Mouse (Mus musculus) limb, embryonic 11.5 days (tissue): ENCODE data around the gene Cacnb4. TPM values are rescaled to one million over a fixed set of nuclear protein-coding genes. Genes with fewer than 3 reads are reported as not detected.

Experiments
- ATAC-seq: fragments of 200-750 bp; cut with Nextera tagmentation; 2 replicates; pipeline ENCODE4 v1.8.0; 2017; ENCODE audit warnings: low read depth; ENCODE audit not compliant: insufficient number of reproducible peaks, low FRiP score, low TSS enrichment
- DNase-seq: peaks from one replicate; pipeline ENCODE4 v3.0.0-alpha.2; 2015; ENCODE audit warnings: low spot score
- H3K27ac ChIP-seq: fragments of 300-500 bp; sonication (generic); replicated peaks from 2 replicates; pipeline ENCODE4 v1.5.1; 2014; ENCODE audit warnings: low read depth, mild to moderate bottlenecking, low read length
- H3K27me3 ChIP-seq: fragments of 300-500 bp; sonication (generic); 2 replicates; pipeline ENCODE4 v1.6.1; 2014; ENCODE audit warnings: mild to moderate bottlenecking, low read length, mixed read lengths; ENCODE audit not compliant: control insufficient read depth, insufficient read depth
- H3K36me3 ChIP-seq: fragments of 300-500 bp; sonication (generic); 2 replicates; pipeline ENCODE4 v1.6.1; 2014; ENCODE audit warnings: mild to moderate bottlenecking, low read length, moderate library complexity, mixed read lengths; ENCODE audit not compliant: control insufficient read depth, insufficient read depth
- H3K4me1 ChIP-seq: fragments of 300-500 bp; sonication (generic); 2 replicates; pipeline ENCODE4 v1.6.1; 2014; ENCODE audit warnings: low read length, mixed read lengths; ENCODE audit not compliant: control insufficient read depth, insufficient read depth
- H3K4me2 ChIP-seq: fragments of 300-500 bp; sonication (generic); 2 replicates; pipeline ENCODE4 v1.6.1; 2014; ENCODE audit warnings: low read depth, mild to moderate bottlenecking, moderate library complexity; ENCODE audit not compliant: severe bottlenecking
- H3K4me3 ChIP-seq: fragments of 300-500 bp; sonication (generic); 2 replicates; pipeline ENCODE4 v1.5.1; 2014; ENCODE audit warnings: low read depth, low read length
- H3K9ac ChIP-seq: fragments of 300-500 bp; sonication (generic); 2 replicates; pipeline ENCODE4 v1.6.1; 2014; ENCODE audit warnings: mild to moderate bottlenecking, low read length
- H3K9me3 ChIP-seq: fragments of 300-500 bp; sonication (generic); 2 replicates; pipeline ENCODE4 v1.6.1; 2016; ENCODE audit warnings: low read length; ENCODE audit not compliant: control insufficient read depth
- WGBS: fragments of 180-500 bp; shearing (Covaris S2); extraction: QIAGEN DNeasy Blood & Tissue Kit; methylation state at CpG from one replicate; pipeline ENCODE4 v1.1.7; 2014; 5-methylcytosine and 5-hydroxymethylcytosine counted together
- polyA plus RNA-seq: library from polyadenylated mRNA; unstranded; fragments of >200 nt; fragmentation: Nextera tagmentation; extraction: Ambion mirVana; gene quantifications from 2 replicates; pipeline ENCODE4 v1.2.1, GENCODE M21; 2014

The Cacnb4 gene
- polyA plus RNA-seq, 1 experiment from 2014 or later, result 0.52 TPM

DNA sequence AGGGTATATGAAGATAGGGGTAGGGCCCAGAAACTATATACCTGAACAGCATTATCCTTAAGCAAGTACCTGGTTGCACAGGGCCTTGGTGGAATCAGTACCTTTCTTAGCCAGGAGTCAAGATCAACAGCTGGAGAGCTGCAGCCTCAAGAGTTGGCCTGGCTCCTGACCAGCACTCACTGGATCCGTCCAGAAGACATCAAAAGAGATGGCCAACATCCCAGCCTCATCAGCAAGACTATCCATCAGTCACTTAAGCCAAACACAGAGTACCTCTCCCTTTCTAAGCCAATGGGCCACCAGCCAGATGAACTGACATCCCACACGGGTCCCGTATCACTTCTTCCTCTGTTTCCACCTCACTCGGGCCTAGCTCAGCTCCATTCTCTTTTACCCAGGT is 140.1 kb downstream of the Cacnb4 start:
- no peaks in the 10 kb centered on the region for H3K4me1 ChIP-seq
- no peak overlapping the region for H3K9ac ChIP-seq
- H3K27ac ChIP-seq, result no peak overlapping the region
- 84% methylated on average over 4 of the region's 4 CpGs for WGBS
- DNase-seq (no peak), ATAC-seq (no peak)
- no peaks in the 10 kb centered on the region for H3K27me3 ChIP-seq
- no peaks in the 10 kb centered on the region for H3K9me3 ChIP-seq
- no peak overlapping the region for H3K4me2 ChIP-seq
- H3K4me3 ChIP-seq, result no peak overlapping the region
- no peaks in the 10 kb centered on the region for H3K36me3 ChIP-seq

DNA sequence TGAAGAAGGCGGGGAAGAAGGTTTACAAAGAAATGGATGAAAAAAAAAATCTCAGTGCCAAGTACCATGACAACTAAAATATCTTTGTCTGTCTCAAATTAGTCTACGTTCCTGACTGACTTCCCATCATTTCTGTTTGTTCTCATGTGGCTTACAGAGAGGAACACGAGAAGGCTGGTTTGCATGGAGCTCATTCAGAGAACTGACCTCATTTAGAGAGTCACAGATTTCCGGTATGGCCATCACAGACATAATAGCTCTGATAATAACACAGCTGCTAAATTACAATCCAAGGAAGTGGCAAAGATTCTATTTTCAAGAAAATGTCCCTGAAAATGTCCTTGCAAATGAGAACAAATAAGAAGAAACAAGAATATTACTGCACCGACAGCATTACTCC is 142.9 kb downstream of the Cacnb4 start:
- Histone ChIP-seq H3K27ac (no peak overlapping the region), H3K9me3 (no peaks in the 10 kb centered on the region), H3K9ac (no peak overlapping the region), H3K27me3 (no peaks in the 10 kb centered on the region), H3K4me2 (no peak overlapping the region), H3K4me1 (no peaks in the 10 kb centered on the region), H3K4me3 (no peak overlapping the region), H3K36me3 (no peaks in the 10 kb centered on the region)
- no peak for DNase-seq
- 83% methylated on average over 5 of the region's 5 CpGs for WGBS
- no peak for ATAC-seq

DNA sequence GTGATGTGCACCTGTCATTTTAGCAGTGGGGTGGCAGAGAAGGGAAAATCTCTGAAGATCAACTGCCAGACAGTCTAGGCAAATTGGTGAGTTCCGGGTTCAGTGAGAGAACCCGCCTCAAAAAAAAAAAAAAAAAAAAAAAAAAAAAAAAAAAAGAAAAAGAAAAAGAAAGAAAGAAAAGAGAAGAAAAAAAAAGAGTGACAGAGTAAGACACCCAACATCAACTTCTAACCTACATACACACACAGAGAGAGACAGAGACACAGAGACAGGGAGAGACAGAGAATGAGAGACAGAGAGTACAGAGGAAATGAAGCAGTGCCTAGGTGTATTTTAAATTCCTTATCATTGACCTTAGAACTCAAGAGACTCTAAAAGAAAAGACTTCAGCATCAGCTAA is 146.1 kb downstream of the Cacnb4 start:
- WGBS, result 89% methylated on average over 2 of the region's 2 CpGs

DNA sequence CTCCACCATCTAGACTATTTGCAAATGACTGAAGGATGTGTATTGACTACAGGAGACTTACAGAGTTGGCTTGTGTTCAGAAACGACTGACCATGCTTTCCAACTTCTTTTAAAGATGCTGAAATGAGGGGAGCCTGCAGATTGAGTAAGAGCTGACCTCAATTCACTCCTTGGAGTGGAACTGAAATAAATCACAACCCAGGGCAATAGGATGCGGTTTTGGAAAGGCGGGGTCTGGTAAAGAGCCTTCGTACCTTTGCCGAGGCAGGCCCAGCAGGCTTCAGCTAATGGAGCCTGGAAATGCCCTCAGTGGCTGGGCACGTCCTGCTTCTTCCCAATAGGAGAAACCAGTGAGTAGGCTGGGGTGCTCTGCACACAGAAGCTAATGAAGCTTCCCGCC is 147.4 kb downstream of the Cacnb4 start:
- Histone ChIP-seq H3K36me3 (no peaks in the 10 kb centered on the region), H3K27me3 (no peaks in the 10 kb centered on the region), H3K9me3 (no peaks in the 10 kb centered on the region), H3K4me3 (no peak overlapping the region), H3K9ac (no peak overlapping the region), H3K4me1 (no peaks in the 10 kb centered on the region), H3K4me2 (no peak overlapping the region), H3K27ac (no peak overlapping the region)
- ATAC-seq (no peak), DNase-seq (no peak)
- 81% methylated on average over 7 of the region's 7 CpGs for WGBS

More for the DNA sequence above, 146.1 kb downstream of the Cacnb4 start:
- no peak overlapping the region for H3K9ac ChIP-seq
- no peak for ATAC-seq
- no peaks in the 10 kb centered on the region for H3K27me3 ChIP-seq
- no peaks in the 10 kb centered on the region for H3K4me1 ChIP-seq
- no peaks in the 10 kb centered on the region for H3K36me3 ChIP-seq
- no peak overlapping the region for H3K4me3 ChIP-seq
- no peak overlapping the region for H3K4me2 ChIP-seq
- no peaks in the 10 kb centered on the region for H3K9me3 ChIP-seq
- H3K27ac ChIP-seq, result no peak overlapping the region
- DNase-seq, result no peak

DNA sequence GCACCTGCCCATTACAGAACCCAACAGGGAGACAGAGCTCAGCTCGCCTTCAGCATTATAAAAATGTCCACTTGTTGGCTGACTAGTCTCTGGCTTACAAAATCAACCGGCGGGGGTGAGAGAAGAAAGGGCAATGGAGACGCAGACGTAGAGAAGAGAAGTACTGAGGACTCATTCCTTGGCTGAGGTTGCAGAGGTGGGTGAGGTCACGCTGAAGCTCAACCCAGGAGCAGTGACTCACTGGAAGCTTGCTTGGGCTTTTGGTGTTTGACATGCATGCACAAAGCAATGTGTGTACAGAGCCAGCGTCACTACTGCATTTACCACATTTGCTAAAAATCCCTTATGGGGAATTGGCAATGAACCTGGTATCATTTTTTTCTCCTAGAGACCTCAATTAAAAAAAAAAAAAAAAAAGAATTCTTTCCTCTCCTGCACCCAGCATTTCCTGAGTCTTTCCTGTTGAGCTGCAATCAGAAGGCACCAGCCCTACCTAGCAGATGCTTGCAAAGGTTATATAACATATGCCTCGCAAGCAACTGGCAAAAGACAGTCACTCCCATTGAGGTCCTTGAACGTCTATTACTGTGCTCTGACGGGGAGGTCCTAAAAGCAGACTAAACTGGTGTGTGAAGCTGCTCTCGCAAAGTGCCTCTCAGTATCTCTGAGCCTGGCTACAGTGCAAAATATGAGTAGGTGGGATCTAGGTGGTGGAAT is 150.6 kb downstream of the Cacnb4 start:
- Histone ChIP-seq H3K4me3 (no peak overlapping the region), H3K4me1 (no peaks in the 10 kb centered on the region), H3K4me2 (no peak overlapping the region), H3K36me3 (no peaks in the 10 kb centered on the region), H3K27ac (no peak overlapping the region), H3K27me3 (no peaks in the 10 kb centered on the region), H3K9ac (no peak overlapping the region), H3K9me3 (no peaks in the 10 kb centered on the region)
- ATAC-seq (no peak), DNase-seq (no peak)
- WGBS, result 87% methylated on average over 11 of the region's 11 CpGs

DNA sequence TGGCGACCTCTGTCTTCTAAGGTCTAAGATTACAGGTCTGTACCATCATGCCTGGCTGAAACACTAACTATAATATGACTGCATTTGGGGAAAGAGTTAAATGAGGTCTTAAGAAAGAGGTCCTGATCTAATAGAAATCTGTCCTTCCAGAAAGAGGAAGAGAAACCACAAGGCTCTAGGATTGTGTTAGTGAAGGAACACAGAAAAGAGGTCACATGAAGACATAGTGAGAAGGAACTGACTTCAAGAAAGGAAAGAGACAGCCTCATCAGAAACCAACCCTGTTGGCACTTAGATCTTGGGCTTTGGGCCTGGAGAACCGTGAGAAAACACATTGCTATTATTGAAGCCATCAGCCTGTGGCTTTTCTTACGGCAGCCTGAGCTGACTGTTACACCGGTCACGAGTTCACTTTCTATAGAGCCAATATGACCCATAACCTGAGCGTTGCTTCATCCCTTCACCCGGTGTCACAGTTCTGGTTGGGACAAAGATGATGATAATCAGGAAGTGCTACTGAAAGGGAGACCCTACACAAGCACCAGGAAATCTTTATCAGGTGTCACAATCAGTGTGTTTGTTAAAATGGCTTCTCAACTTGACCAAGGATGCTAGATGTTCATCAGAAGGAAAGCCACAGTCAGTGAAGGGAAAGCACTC is 153.4 kb downstream of the Cacnb4 start:
- Histone ChIP-seq H3K4me1 (no peaks in the 10 kb centered on the region), H3K9ac (no peak overlapping the region), H3K27ac (no peak overlapping the region), H3K36me3 (no peaks in the 10 kb centered on the region), H3K27me3 (no peaks in the 10 kb centered on the region), H3K4me2 (no peak overlapping the region), H3K9me3 (no peaks in the 10 kb centered on the region), H3K4me3 (no peak overlapping the region)
- WGBS, result 93% methylated on average over 7 of the region's 7 CpGs
- DNase-seq (no peak), ATAC-seq (no peak)

DNA sequence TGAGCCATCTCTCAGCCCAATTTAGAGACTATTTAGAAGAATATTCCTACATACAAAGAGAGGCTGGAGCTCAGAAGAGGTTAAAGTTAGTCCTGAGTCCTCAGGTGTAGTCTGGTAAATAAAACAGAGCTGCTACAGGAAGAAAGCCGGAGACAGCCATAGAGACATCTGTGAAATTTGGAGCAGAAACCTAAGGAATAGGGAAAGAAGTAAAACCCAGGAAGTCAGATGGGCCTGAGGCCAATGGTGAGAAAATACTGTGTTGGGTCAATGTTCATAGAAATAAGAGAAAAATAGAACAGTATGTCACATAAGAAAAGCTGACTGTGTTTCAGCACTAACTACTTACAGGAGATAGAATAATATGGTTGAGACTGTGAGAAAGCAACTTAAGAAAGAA is 155.6 kb downstream of the Cacnb4 start:
- Histone ChIP-seq H3K4me3 (no peak overlapping the region), H3K4me1 (no peaks in the 10 kb centered on the region), H3K36me3 (no peaks in the 10 kb centered on the region), H3K27me3 (no peaks in the 10 kb centered on the region), H3K27ac (no peak overlapping the region), H3K9me3 (no peaks in the 10 kb centered on the region), H3K4me2 (no peak overlapping the region), H3K9ac (no peak overlapping the region)
- DNase-seq, result no peak
- WGBS, result 88% methylated on average over 1 of the region's 1 CpGs
- ATAC-seq, result no peak

DNA sequence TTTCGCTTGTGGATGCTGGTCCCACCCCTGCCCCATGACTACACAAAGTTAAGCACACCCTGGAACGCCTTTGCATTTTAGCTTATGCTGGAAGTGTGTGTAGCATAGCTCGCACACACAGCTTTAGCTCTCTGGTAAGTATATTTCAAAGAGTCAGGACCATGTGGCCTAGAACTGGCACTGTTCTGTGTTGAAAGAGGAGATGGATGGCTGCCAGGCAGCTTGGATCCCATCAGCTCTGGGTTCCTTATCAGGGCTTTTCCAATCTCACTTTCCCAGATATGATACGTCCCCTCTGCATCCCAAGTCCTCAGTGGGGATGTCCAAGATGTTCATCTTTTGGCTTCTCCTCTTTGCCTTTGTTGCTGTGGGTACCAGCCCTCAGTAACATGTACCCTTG is 157.9 kb downstream of the Cacnb4 start:
- H3K27me3 ChIP-seq, result no peaks in the 10 kb centered on the region
- H3K4me3 ChIP-seq, result no peak overlapping the region
- no peak overlapping the region for H3K9ac ChIP-seq
- H3K27ac ChIP-seq, result no peak overlapping the region
- H3K4me2 ChIP-seq, result no peak overlapping the region
- H3K9me3 ChIP-seq, result no peaks in the 10 kb centered on the region
- H3K4me1 ChIP-seq, result no peaks in the 10 kb centered on the region
- WGBS, result 88% methylated on average over 4 of the region's 4 CpGs
- no peaks in the 10 kb centered on the region for H3K36me3 ChIP-seq
- ATAC-seq (no peak), DNase-seq (no peak)
